Mouse (Mus musculus) hindbrain, embryonic 12.5 days (tissue): ENCODE measurements around the gene Npc1l1. TPM values are rescaled to one million over a fixed set of nuclear protein-coding genes. Genes with fewer than 3 reads are reported as not detected.

Source experiments
- ATAC-seq: fragments of 200-750 bp; cut with Nextera tagmentation; 2 replicates; pipeline ENCODE4 v1.8.0; 2017; ENCODE audit warnings: moderate TSS enrichment; ENCODE audit not compliant: low FRiP score
- H3K27ac ChIP-seq: fragments of 300-500 bp; sonication (generic); 2 replicates; pipeline ENCODE4 v1.5.1; 2016; ENCODE audit warnings: mild to moderate bottlenecking
- H3K27me3 ChIP-seq: fragments of 300-500 bp; sonication (generic); 2 replicates; pipeline ENCODE4 v1.6.1; 2016; ENCODE audit warnings: mild to moderate bottlenecking
- H3K36me3 ChIP-seq: fragments of 300-500 bp; sonication (generic); 2 replicates; pipeline ENCODE4 v1.6.1; 2016; ENCODE audit warnings: mild to moderate bottlenecking
- H3K4me1 ChIP-seq: fragments of 300-500 bp; sonication (generic); 2 replicates; pipeline ENCODE4 v1.6.1; 2016
- H3K4me2 ChIP-seq: fragments of 300-500 bp; sonication (generic); replicated peaks from 2 replicates; pipeline ENCODE4 v1.6.1; 2016; ENCODE audit warnings: mild to moderate bottlenecking
- H3K4me3 ChIP-seq: fragments of 300-500 bp; sonication (generic); 2 replicates; pipeline ENCODE4 v1.5.1; 2016; ENCODE audit warnings: mild to moderate bottlenecking
- H3K9ac ChIP-seq: fragments of 300-500 bp; sonication (generic); 2 replicates; pipeline ENCODE4 v1.6.1; 2016; ENCODE audit warnings: mild to moderate bottlenecking, moderate library complexity
- H3K9me3 ChIP-seq: fragments of 300-500 bp; sonication (generic); replicated peaks from 2 replicates; pipeline ENCODE4 v1.6.1; 2016; ENCODE audit warnings: mild to moderate bottlenecking
- WGBS: fragments of 180-500 bp; shearing (Covaris S2); methylation state at CpG from one replicate; pipeline ENCODE4 v1.1.7; 2016; 5-methylcytosine and 5-hydroxymethylcytosine counted together
- polyA plus RNA-seq: library from polyadenylated mRNA; unstranded; fragments of >200 nt; fragmentation: Nextera tagmentation; extraction: Ambion mirVana; gene quantifications from 2 replicates; pipeline ENCODE4 v1.2.1, GENCODE M21; 2016

Npc1l1 gene
- polyA plus RNA-seq, 1 experiment from 2014 or later, result not detected

DNA sequence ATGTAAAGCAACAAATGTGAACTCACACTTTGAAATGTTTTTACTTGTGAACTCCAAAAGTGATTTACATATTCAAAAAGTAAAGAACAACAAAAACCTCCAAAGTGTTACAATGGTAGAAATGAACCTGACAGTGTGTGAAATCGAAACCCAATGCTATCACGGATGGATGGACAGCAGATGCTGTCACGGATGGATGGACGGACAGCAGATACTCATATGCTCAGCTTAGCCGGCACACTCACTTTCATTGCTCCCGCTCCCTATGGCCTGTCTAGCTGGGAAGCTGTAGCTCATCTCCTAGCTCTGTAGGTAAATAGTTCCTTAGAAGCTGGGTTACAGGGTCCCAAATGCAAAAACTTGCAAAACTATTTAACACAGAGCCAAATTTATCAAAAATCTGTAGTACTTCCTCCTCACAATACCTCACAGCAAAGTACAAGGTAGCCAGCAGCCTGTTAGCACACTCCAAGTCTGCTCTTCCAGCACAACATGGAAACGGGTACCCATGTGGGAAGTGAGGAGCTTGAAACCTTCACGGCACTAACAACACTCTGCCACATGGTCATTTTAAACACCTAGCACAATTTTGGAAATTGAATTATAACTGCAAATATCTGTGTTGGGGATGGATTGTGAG, 52.0 kb downstream of the Npc1l1 start:
- no peak overlapping the region for H3K27ac ChIP-seq

DNA sequence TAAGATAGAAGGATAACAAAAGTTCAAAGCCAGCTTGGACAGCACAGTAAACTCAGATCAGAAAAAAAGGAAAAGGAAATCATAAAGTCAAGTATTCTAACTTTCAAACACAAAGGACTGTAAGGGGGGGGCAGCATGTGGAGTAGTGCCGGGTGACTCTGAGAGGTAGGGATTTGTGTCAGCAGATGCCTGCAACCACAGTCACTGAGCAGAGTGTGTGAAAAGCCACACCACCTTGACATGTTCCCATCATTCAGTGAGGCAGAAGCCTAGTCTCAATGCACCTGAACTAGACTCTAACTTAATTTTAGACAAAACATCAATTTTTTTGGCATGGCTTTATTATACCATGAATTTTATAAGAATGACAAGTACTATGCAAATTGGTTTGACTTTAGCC, 54.4 kb downstream of the Npc1l1 start:
- no peaks in the 10 kb centered on the region for H3K9me3 ChIP-seq
- no peak overlapping the region for H3K4me3 ChIP-seq
- no peaks in the 10 kb centered on the region for H3K36me3 ChIP-seq
- H3K27ac ChIP-seq, result no peak overlapping the region
- H3K9ac ChIP-seq, result no peak overlapping the region
- H3K4me1 ChIP-seq, result peaks cover 22% of the 10 kb centered on the region
- 72% methylated on average over 1 of the region's 1 CpGs for WGBS
- no peak for ATAC-seq
- H3K27me3 ChIP-seq, result no peaks in the 10 kb centered on the region
- no peak overlapping the region for H3K4me2 ChIP-seq

More for the DNA sequence above, 52.0 kb downstream of the Npc1l1 start:
- Histone ChIP-seq H3K36me3 (no peaks in the 10 kb centered on the region), H3K9ac (no peak overlapping the region), H3K9me3 (no peaks in the 10 kb centered on the region), H3K4me1 (peaks cover 25% of the 10 kb centered on the region), H3K27me3 (no peaks in the 10 kb centered on the region), H3K4me2 (no peak overlapping the region), H3K4me3 (no peak overlapping the region)
- no peak for ATAC-seq
- WGBS, result 43% methylated on average over 8 of the region's 8 CpGs

DNA sequence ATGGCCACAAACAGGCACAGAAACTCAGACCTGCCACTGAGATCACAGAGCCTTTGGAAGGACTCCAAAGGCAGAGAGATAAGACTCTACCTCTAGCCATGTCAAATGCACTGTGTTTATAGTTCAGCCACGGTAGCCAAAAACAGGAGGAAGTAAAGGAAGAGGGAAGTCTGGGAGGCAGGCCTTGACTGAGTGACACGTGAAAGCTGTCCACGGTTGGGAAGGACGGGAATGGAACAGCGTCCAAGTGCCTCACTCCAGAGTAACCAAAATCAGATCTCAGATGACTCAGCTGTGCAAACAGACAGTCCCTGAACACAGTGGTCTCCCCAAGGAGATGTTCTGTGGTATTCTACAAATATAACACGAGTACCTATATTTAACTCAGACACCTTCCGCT, 55.2 kb downstream of the Npc1l1 start:
- no peak for ATAC-seq
- no peak overlapping the region for H3K27ac ChIP-seq
- no peaks in the 10 kb centered on the region for H3K27me3 ChIP-seq
- 75% methylated on average over 7 of the region's 7 CpGs for WGBS
- H3K9ac ChIP-seq, result no peak overlapping the region
- no peaks in the 10 kb centered on the region for H3K9me3 ChIP-seq
- peaks cover 20% of the 10 kb centered on the region for H3K4me1 ChIP-seq
- H3K36me3 ChIP-seq, result no peaks in the 10 kb centered on the region
- no peak overlapping the region for H3K4me3 ChIP-seq
- H3K4me2 ChIP-seq, result no peak overlapping the region

- WGBS, result 83% methylated on average over 2 of the region's 2 CpGs
- Histone ChIP-seq H3K36me3 (no peaks in the 10 kb centered on the region), H3K4me3 (no peak overlapping the region), H3K4me1 (no peaks in the 10 kb centered on the region), H3K27ac (no peak overlapping the region), H3K9ac (no peak overlapping the region), H3K27me3 (no peaks in the 10 kb centered on the region), H3K9me3 (no peaks in the 10 kb centered on the region), H3K4me2 (no peak overlapping the region)
- no peak for ATAC-seq
Measured at GRCm38 (mm10) chr11:6169041-6169663, 60.8 kb downstream of the Npc1l1 start.

GRCm38 (mm10) chr11:6166351-6166750, 63.6 kb downstream of the Npc1l1 start:
- H3K36me3 ChIP-seq, result no peaks in the 10 kb centered on the region
- no peak overlapping the region for H3K4me2 ChIP-seq
- H3K9me3 ChIP-seq, result no peaks in the 10 kb centered on the region
- no peaks in the 10 kb centered on the region for H3K27me3 ChIP-seq
- no peak overlapping the region for H3K4me3 ChIP-seq
- 97% methylated on average over 12 of the region's 12 CpGs for WGBS
- no peak overlapping the region; the same call in 1 of the 2 replicates for H3K27ac ChIP-seq
- ATAC-seq, result no peak
- no peak overlapping the region for H3K9ac ChIP-seq
- H3K4me1 ChIP-seq, result no peaks in the 10 kb centered on the region

DNA sequence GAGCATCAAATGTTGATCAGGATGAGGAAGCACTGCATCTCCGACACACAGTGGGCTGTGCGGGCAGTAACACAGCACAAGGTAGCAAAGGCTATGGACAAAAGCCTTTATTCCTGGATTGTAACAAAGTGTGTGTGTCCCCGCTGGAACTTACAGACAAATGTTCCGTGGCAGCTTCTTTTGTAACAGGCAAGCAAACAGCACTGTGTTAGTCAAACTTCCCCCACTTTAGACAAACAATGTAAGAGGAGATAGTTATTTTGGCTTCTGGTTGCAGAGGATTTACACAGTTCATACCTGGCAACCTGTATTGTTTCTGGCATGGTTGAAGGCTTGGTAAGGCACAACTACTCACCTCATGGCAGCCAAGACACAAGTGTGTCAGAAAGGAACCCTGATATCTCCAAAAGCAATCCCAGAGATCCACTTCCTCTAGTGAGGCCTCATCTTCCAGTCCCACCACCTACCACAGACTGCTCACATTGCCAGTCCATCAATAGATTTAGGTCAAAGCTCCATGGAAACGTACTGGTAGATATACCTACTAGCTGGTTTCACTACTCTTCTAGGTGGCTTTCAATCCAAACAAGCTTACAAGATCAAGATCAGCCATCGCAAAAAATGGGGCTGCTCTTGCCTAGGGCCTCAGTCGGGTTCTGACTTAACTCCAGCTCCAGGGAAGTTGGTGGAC, 64.4 kb downstream of the Npc1l1 start:
- Histone ChIP-seq H3K4me1 (no peaks in the 10 kb centered on the region), H3K4me2 (no peak overlapping the region), H3K36me3 (no peaks in the 10 kb centered on the region), H3K9me3 (no peaks in the 10 kb centered on the region), H3K4me3 (no peak overlapping the region), H3K27ac (no peak overlapping the region), H3K27me3 (no peaks in the 10 kb centered on the region), H3K9ac (no peak overlapping the region)
- no peak for ATAC-seq
- WGBS, result 93% methylated on average over 7 of the region's 7 CpGs

DNA sequence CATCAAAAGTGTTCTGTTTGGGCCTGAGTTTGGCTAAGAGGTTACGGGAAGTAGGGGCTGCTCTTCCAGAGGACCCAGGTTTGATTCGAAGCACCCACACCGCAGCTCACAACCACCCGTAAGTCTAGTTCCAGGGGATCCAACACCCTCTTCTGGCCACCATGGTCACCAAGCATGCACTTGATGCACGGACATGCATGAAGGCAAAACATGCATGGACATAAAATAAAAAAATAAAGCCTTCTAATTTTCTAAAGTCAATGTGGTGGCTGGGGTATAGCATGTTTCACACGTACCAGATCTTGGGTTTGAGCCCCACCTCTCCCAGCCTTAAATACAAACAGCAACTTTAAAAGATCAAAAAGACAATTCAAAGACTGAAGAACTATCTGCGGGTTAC, 65.2 kb downstream of the Npc1l1 start:
- no peak for ATAC-seq
- Histone ChIP-seq H3K4me2 (no peak overlapping the region), H3K4me1 (no peaks in the 10 kb centered on the region), H3K4me3 (no peak overlapping the region), H3K9me3 (no peaks in the 10 kb centered on the region), H3K9ac (no peak overlapping the region), H3K36me3 (no peaks in the 10 kb centered on the region), H3K27ac (no peak overlapping the region), H3K27me3 (no peaks in the 10 kb centered on the region)
- WGBS, result 92% methylated on average over 7 of the region's 7 CpGs

DNA sequence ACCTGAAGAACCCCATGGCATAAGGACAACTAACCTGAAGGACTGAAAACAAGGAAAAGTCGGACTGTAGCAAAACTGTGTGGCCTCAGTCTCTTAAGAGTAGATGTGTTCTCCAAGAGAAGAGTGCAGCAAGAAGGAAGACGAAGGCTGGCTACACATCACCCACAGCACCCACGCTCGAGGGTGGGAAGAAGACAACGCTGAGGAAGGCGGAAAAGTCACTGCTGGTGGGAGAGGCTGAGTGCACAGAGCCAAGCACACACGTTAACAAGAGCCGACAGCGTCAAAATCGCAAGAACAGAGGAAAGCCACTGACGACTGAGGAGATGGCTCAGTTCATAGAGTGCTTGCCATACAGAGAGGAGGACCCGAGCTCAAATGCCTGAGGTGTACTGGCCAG, 66.2 kb downstream of the Npc1l1 start:
- H3K9ac ChIP-seq, result no peak overlapping the region

GRCm38 (mm10) chr11:6163062-6163461, 66.9 kb downstream of the Npc1l1 start:
- Histone ChIP-seq H3K9me3 (no peaks in the 10 kb centered on the region), H3K9ac (no peak overlapping the region), H3K27me3 (no peaks in the 10 kb centered on the region), H3K4me1 (no peaks in the 10 kb centered on the region), H3K4me2 (no peak overlapping the region), H3K27ac (no peak overlapping the region), H3K36me3 (no peaks in the 10 kb centered on the region), H3K4me3 (no peak overlapping the region)
- 95% methylated on average over 3 of the region's 3 CpGs for WGBS
- no peak for ATAC-seq

More for the DNA sequence above, 66.2 kb downstream of the Npc1l1 start:
- no peak for ATAC-seq
- Histone ChIP-seq H3K9me3 (no peaks in the 10 kb centered on the region), H3K36me3 (no peaks in the 10 kb centered on the region), H3K27me3 (no peaks in the 10 kb centered on the region), H3K27ac (no peak overlapping the region), H3K4me2 (no peak overlapping the region), H3K4me3 (no peak overlapping the region), H3K4me1 (no peaks in the 10 kb centered on the region)
- 96% methylated on average over 12 of the region's 12 CpGs for WGBS

- no peak overlapping the region for H3K9ac ChIP-seq
- H3K27me3 ChIP-seq, result no peaks in the 10 kb centered on the region
- no peak overlapping the region for H3K4me3 ChIP-seq
- H3K4me2 ChIP-seq, result no peak overlapping the region
- no peaks in the 10 kb centered on the region for H3K36me3 ChIP-seq
- no peak for ATAC-seq
- peaks cover 5% of the 10 kb centered on the region for H3K4me1 ChIP-seq
- H3K27ac ChIP-seq, result no peak overlapping the region
- no peaks in the 10 kb centered on the region for H3K9me3 ChIP-seq
Measured at GRCm38 (mm10) chr11:6161549-6161948, 68.4 kb downstream of the Npc1l1 start.
